Mouse (Mus musculus) hindbrain, embryonic 15.5 days (tissue): ENCODE measurements around the gene Papolb. TPM values are rescaled to one million over a fixed set of nuclear protein-coding genes. Genes with fewer than 3 reads are reported as not detected.

Source experiments
- ATAC-seq: fragments of 200-750 bp; cut with Nextera tagmentation; 2 replicates; pipeline ENCODE4 v1.8.0; 2017; ENCODE audit warnings: low read depth, moderate number of reproducible peaks, moderate TSS enrichment; ENCODE audit not compliant: low FRiP score
- H3K27ac ChIP-seq: fragments of 300-500 bp; sonication (generic); replicated peaks from 2 replicates; pipeline ENCODE4 v1.5.1; 2015; ENCODE audit warnings: mild to moderate bottlenecking, inconsistent platforms
- H3K27me3 ChIP-seq: fragments of 300-500 bp; sonication (generic); 2 replicates; pipeline ENCODE4 v1.6.1; 2015; ENCODE audit warnings: control low read depth, inconsistent platforms
- H3K36me3 ChIP-seq: fragments of 300-500 bp; sonication (generic); 2 replicates; pipeline ENCODE4 v1.6.1; 2015; ENCODE audit warnings: control low read depth, inconsistent platforms
- H3K4me1 ChIP-seq: fragments of 300-500 bp; sonication (generic); replicated peaks from 2 replicates; pipeline ENCODE4 v1.6.1; 2015; ENCODE audit warnings: control low read depth, inconsistent platforms
- H3K4me2 ChIP-seq: fragments of 300-500 bp; sonication (generic); 2 replicates; pipeline ENCODE4 v1.6.1; 2015; ENCODE audit warnings: moderate library complexity, mild to moderate bottlenecking, inconsistent platforms
- H3K4me3 ChIP-seq: fragments of 300-500 bp; sonication (generic); 2 replicates; pipeline ENCODE4 v1.5.1; 2015; ENCODE audit warnings: mild to moderate bottlenecking, inconsistent platforms
- H3K9ac ChIP-seq: fragments of 300-500 bp; sonication (generic); 2 replicates; pipeline ENCODE4 v1.6.1; 2015; ENCODE audit warnings: inconsistent platforms
- H3K9me3 ChIP-seq: fragments of 300-500 bp; sonication (generic); 2 replicates; pipeline ENCODE4 v1.6.1; 2016; ENCODE audit warnings: control low read depth, inconsistent platforms
- WGBS: fragments of 180-500 bp; shearing (Covaris S2); methylation state at CpG from one replicate; pipeline ENCODE4 v1.1.7; 2015; 5-methylcytosine and 5-hydroxymethylcytosine counted together
- polyA plus RNA-seq: library from polyadenylated mRNA; unstranded; fragments of >200 nt; fragmentation: Nextera tagmentation; extraction: Ambion mirVana; gene quantifications from 2 replicates; pipeline ENCODE4 v1.2.1, GENCODE M21; 2015

Gene Papolb
- polyA plus RNA-seq, 1 experiment from 2014 or later, result 0.25 TPM

GRCm38 (mm10) chr5:142509141-142510060, 20.5 kb downstream of the Papolb start:
- peak; percentile 57 for ATAC-seq
- H3K9me3 ChIP-seq, result no peaks in the 10 kb centered on the region
- peak overlapping the region; percentile 34 for H3K4me3 ChIP-seq
- H3K27me3 ChIP-seq, result no peaks in the 10 kb centered on the region
- H3K36me3 ChIP-seq, result no peaks in the 10 kb centered on the region
- peak overlapping the region; percentile 88 for H3K27ac ChIP-seq
- H3K4me1 ChIP-seq, result peaks cover 30% of the 10 kb centered on the region
- 10% methylated on average over 15 of the region's 15 CpGs for WGBS
- peak overlapping the region; percentile 59 for H3K4me2 ChIP-seq
- H3K9ac ChIP-seq, result peak overlapping the region; percentile 67

DNA sequence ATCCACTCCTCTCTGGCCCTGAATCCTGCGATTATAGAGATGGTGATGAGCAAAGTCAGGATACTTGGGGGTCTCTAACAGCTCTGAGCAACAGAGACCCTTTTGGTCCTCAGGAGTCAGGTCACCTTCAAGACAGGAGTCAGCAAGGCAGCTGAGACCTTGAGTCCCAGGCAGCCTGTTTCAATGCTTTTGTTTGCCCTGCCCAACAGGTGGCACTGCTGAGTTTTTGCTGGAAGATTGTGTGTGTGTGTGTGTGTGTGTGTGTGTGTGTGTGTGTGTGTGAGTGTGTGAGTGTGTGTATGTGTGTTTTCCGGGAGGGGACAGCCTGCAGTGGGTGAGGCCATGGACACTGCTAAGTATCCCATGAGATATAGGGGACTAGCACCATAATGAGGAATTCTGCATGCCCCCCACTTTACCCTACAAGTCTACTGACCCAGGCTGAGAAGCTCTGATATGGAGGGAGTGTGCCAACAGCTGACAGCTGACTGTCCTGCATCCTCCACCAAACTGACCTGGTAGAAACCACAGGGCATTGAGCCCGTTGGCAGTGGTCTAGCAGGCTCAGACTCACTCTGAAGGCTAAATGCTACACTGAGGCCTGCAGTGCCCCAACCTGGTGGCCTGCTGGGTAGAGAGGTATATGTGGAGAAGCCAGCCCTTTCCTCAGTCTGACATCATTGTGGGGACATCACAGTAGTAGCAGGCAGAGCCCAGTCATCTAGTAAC, 24.0 kb downstream of the Papolb start:
- 78% methylated on average over 3 of the region's 3 CpGs for WGBS
- Histone ChIP-seq H3K4me2 (no peak overlapping the region), H3K4me1 (peaks cover 30% of the 10 kb centered on the region), H3K4me3 (no peak overlapping the region), H3K36me3 (no peaks in the 10 kb centered on the region), H3K27me3 (no peaks in the 10 kb centered on the region), H3K9ac (no peak overlapping the region), H3K9me3 (no peaks in the 10 kb centered on the region), H3K27ac (no peak overlapping the region)
- no peak for ATAC-seq

GRCm38 (mm10) chr5:142504175-142504574, 25.7 kb downstream of the Papolb start:
- no peaks in the 10 kb centered on the region for H3K36me3 ChIP-seq
- no peak overlapping the region for H3K9ac ChIP-seq
- 82% methylated on average over 3 of the region's 3 CpGs for WGBS
- no peak overlapping the region for H3K4me2 ChIP-seq
- H3K27me3 ChIP-seq, result no peaks in the 10 kb centered on the region
- H3K4me1 ChIP-seq, result peaks cover 18% of the 10 kb centered on the region
- no peak for ATAC-seq
- H3K4me3 ChIP-seq, result no peak overlapping the region
- no peak overlapping the region for H3K27ac ChIP-seq
- no peaks in the 10 kb centered on the region for H3K9me3 ChIP-seq

DNA sequence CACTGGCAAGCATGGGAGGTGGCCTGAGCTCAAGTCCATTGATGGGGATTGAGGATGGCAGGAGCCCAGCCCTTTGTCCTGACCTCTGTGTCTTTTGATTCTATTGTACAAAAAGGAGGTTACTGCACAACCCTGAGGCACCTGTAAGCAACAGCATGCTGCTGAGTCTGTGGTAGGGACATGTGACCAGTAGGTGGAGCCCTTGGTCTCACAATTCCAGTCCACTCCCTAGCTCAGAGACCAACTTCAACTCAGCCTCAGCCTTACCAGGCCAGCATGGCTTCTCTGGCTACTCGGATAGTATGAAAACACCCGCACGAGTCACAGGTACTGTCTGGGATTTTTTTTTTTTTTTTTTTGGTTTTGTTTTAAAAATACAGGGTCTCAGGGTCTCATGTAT, 27.5 kb downstream of the Papolb start:
- H3K36me3 ChIP-seq, result no peaks in the 10 kb centered on the region
- H3K9me3 ChIP-seq, result no peaks in the 10 kb centered on the region
- H3K4me2 ChIP-seq, result no peak overlapping the region
- 0 out of 2 replicates have a peak, but pooled peaks cover 4% of the 10 kb centered on the region for H3K4me1 ChIP-seq
- WGBS, result 4% methylated on average over 3 of the region's 3 CpGs
- no peak overlapping the region for H3K9ac ChIP-seq
- no peaks in the 10 kb centered on the region for H3K27me3 ChIP-seq
- no peak overlapping the region for H3K4me3 ChIP-seq
- H3K27ac ChIP-seq, result no peak overlapping the region
- peak; percentile 84 for ATAC-seq

DNA sequence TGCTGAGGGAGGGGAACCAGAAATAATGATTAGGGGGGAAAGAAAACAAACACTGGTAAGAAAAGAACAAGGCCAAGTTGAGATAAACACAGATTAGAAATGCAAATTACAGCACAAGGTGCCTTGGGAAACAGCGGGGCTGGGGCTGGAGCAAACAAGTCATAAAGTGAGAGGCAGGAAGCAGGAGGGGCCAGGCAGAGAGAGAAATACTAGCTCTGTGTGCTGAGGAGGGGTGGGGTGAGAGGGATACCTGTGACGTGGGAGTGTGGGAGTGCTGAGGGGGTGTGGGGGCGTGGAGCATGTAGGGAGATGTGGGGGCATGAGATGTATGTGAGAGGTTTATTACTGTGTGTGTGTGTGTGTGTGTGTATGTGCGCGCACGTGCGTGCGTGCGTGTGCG, 29.0 kb downstream of the Papolb start:
- Histone ChIP-seq H3K4me1 (no peaks in the 10 kb centered on the region), H3K27me3 (no peaks in the 10 kb centered on the region), H3K4me2 (no peak overlapping the region), H3K4me3 (no peak overlapping the region), H3K9me3 (no peaks in the 10 kb centered on the region), H3K9ac (no peak overlapping the region), H3K27ac (no peak overlapping the region), H3K36me3 (no peaks in the 10 kb centered on the region)
- 85% methylated on average over 10 of the region's 10 CpGs for WGBS
- ATAC-seq, result no peak

- no peak overlapping the region for H3K27ac ChIP-seq
- H3K36me3 ChIP-seq, result 0 out of 2 replicates have a peak, but pooled peaks cover under 1% of the 10 kb centered on the region
- no peak overlapping the region for H3K9ac ChIP-seq
- no peaks in the 10 kb centered on the region for H3K27me3 ChIP-seq
- 44% methylated on average over 3 of the region's 3 CpGs for WGBS
- no peaks in the 10 kb centered on the region for H3K9me3 ChIP-seq
- no peak for ATAC-seq
- H3K4me1 ChIP-seq, result peaks cover 5% of the 10 kb centered on the region; the same call in 1 of the 2 replicates
- no peak overlapping the region for H3K4me2 ChIP-seq
- no peak overlapping the region for H3K4me3 ChIP-seq
Observed at GRCm38 (mm10) chr5:142498964-142499363, 30.9 kb downstream of the Papolb start.

GRCm38 (mm10) chr5:142495321-142496096, 34.4 kb downstream of the Papolb start:
- peaks cover 5% of the 10 kb centered on the region; the same call in 1 of the 2 replicates for H3K4me1 ChIP-seq
- H3K4me3 ChIP-seq, result no peak overlapping the region
- no peak for ATAC-seq
- WGBS, result 53% methylated on average over 14 of the region's 14 CpGs
- H3K27ac ChIP-seq, result no peak overlapping the region
- H3K27me3 ChIP-seq, result no peaks in the 10 kb centered on the region
- no peak overlapping the region for H3K4me2 ChIP-seq
- H3K9ac ChIP-seq, result no peak overlapping the region
- peaks cover 13% of the 10 kb centered on the region; the same call in 1 of the 2 replicates for H3K36me3 ChIP-seq
- H3K9me3 ChIP-seq, result no peaks in the 10 kb centered on the region

GRCm38 (mm10) chr5:142493307-142493706, 36.6 kb downstream of the Papolb start:
- Histone ChIP-seq H3K27me3 (no peaks in the 10 kb centered on the region), H3K36me3 (peaks cover 13% of the 10 kb centered on the region; the same call in 1 of the 2 replicates), H3K4me2 (no peak overlapping the region), H3K4me3 (no peak overlapping the region), H3K9ac (no peak overlapping the region), H3K27ac (no peak overlapping the region), H3K9me3 (no peaks in the 10 kb centered on the region), H3K4me1 (peaks cover 5% of the 10 kb centered on the region; the same call in 1 of the 2 replicates)
- 81% methylated on average over 3 of the region's 3 CpGs for WGBS
- no peak for ATAC-seq

DNA sequence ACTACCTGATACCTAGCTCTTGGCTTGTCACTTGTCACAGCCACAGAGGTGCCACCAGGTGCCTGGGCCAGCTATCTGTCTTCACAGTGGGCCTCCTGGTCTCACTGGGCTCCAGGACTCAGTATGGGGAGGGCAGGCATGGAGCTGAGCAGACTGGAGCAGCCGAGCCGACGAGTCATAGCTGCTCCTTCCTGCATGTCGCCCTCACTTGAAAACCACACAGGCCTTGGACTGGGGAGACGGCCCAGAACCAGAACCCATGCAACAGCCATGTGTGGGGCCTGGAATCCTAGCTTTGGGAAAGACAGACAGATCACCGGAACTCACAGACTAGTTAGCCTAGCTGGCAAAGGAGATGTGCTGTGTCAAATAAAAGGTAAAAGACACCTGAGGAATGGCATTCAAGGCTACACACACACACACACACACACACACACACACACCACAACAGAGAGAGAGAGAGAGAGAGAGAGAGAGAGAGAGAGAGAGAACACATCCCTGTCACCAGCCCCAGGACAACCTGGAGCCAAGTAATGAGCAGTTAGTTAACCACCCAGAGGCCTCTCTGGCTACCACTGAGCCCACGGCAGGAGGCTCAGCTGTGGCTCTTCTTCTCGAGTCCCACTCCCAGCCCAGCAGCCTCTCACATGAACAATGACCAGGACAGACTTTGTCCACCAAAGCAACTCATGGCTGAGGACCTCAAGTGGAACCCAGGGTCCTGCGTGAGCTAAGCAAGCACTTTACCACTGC, 39.7 kb downstream of the Papolb start:
- H3K4me2 ChIP-seq, result no peak overlapping the region
- no peaks in the 10 kb centered on the region for H3K9me3 ChIP-seq

GRCm38 (mm10) chr5:142486654-142487053, 43.2 kb downstream of the Papolb start:
- ATAC-seq, result no peak

More for the DNA sequence above, 39.7 kb downstream of the Papolb start:
- Histone ChIP-seq H3K4me1 (peaks cover 2% of the 10 kb centered on the region; the same call in 1 of the 2 replicates), H3K4me3 (no peak overlapping the region), H3K27ac (no peak overlapping the region), H3K27me3 (no peaks in the 10 kb centered on the region), H3K9ac (no peak overlapping the region), H3K36me3 (peaks cover 13% of the 10 kb centered on the region; the same call in 1 of the 2 replicates)
- 84% methylated on average over 9 of the region's 9 CpGs for WGBS
- ATAC-seq, result no peak

GRCm38 (mm10) chr5:142483581-142483980, 46.3 kb downstream of the Papolb start:
- Histone ChIP-seq H3K27ac (no peak overlapping the region), H3K36me3 (no peaks in the 10 kb centered on the region), H3K4me3 (no peak overlapping the region), H3K9me3 (no peaks in the 10 kb centered on the region), H3K4me2 (no peak overlapping the region), H3K9ac (no peak overlapping the region), H3K27me3 (no peaks in the 10 kb centered on the region), H3K4me1 (peaks cover 3% of the 10 kb centered on the region)
- 92% methylated on average over 5 of the region's 5 CpGs for WGBS
- ATAC-seq, result no peak

More at GRCm38 (mm10) chr5:142486654-142487053, 43.2 kb downstream of the Papolb start:
- 67% methylated on average over 9 of the region's 9 CpGs for WGBS
- Histone ChIP-seq H3K4me1 (no peaks in the 10 kb centered on the region), H3K27me3 (no peaks in the 10 kb centered on the region), H3K9me3 (no peaks in the 10 kb centered on the region), H3K27ac (no peak overlapping the region), H3K36me3 (no peaks in the 10 kb centered on the region), H3K4me3 (no peak overlapping the region), H3K4me2 (no peak overlapping the region), H3K9ac (no peak overlapping the region)
